Mouse (Mus musculus): ENCODE measurements around the gene Lin52.

GRCm38 (mm10) chr12:84450351-84450717 is 888 bp upstream of the Lin52 start:
- TF ChIP-seq GATA1 (IDR thresholded peaks at IDR 0.05; ENCODE audit: borderline replicate concordance, low read length) (no peak), FLI1 (IDR thresholded peaks at IDR 0.05; ENCODE audit: low read length) (no peak)
